Mouse (Mus musculus): ENCODE data around the gene Stk24.

- TF ChIP-seq CTCF (IDR thresholded peaks at IDR 0.05; ENCODE audit: control insufficient read depth, insufficient read depth, insufficient read length) (no peak), USF1 (IDR thresholded peaks at IDR 0.05; ENCODE audit: low read depth) (no peak), MAX (IDR thresholded peaks at IDR 0.05) (no peak)
Measured at GRCm38 (mm10) chr14:121344928-121345327, 34.9 kb downstream of the Stk24 start.

Measured in C2C12 (cell line).